Mouse (Mus musculus): ENCODE results near the gene C1galt1. TPM values are rescaled to one million over a fixed set of nuclear protein-coding genes. Genes with fewer than 3 reads are reported as not detected.

C1galt1 gene
- polyA plus RNA-seq, 1 experiment from 2014 or later, result 4.5 TPM

DNA sequence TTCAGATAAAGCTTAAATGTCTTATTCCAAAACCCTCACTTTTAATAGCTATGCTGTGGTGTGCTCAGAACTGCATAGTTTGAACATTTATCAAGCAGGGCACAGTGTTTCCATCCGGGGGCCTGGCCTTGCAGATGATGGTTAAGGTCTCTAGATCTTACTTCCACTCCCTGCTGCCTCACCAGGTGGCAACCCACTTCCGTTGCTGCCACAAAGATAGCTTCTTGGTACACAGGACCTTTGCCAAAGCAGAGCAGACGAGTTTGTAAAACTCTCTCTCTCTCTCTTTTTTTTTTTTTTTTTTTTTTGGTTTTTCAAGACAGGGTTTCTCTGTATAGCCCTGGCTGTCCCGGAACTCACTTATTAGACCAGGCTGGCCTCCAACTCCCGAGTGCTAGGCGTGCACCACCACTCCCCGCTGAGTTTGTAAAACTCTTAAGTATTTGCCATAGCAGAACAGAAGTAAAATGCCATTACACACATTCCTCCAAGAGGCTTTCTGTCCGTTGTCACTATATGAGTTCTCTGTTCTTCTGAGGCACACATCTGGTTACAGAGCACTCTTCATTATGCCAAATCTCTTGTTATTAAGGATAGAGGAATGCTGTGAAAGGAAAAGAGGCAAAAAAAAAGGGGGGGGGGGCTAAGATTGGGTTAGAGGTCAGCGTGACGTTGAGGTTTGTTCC is 773 bp upstream of the C1galt1 start:
- Histone ChIP-seq H3K4me1 (ENCODE audit: control insufficient read depth, insufficient read depth, low read length) (peaks cover 11% of the 10 kb centered on the region), H3K27me3 (ENCODE audit: control insufficient read depth, insufficient read depth, low read length) (no peaks in the 10 kb centered on the region), H3K4me2 (peak overlapping the region; percentile 68), H3K9ac (ENCODE audit: low read depth, low read length) (peak overlapping the region; percentile 94), H3K36me3 (ENCODE audit: control insufficient read depth, insufficient read depth, low read length) (no peaks in the 10 kb centered on the region), H3K27ac (ENCODE audit: low read depth, low read length) (peak overlapping the region; percentile 54; the same call in 1 of the 2 replicates), H3K4me3 (ENCODE audit: low read depth, low read length) (peak overlapping the region; percentile 87), H3K9me3 (replicated peaks; ENCODE audit: control insufficient read depth, low read length) (no peaks in the 10 kb centered on the region)
- no peak for ATAC-seq (replicated peaks; ENCODE audit: insufficient number of reproducible peaks, low FRiP score, low TSS enrichment)
- 61% methylated on average over 10 of the region's 10 CpGs for WGBS (ENCODE audit: insufficient replicate concordance)

DNA sequence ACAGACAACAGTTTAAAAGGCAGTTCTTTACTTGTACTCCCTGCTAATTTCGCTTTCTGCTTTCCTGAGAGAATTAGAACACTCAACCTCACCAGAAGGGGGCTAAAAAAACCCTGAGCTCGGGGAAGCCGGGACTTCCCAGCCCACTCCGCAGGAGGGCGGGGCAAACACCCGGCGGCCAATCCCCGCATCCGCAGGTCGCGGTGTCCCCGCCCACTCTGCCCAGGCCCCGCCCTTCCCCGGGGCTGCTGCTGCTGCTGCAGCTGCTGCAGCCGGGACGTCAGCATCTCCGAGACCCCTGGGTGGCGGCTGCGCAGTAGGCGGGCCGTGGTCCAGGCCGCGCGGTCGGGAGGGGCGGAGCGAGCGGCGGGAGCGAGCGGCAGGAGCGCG is 235 bp upstream of the C1galt1 start:
- peak overlapping the region; percentile 95 for H3K27ac ChIP-seq (ENCODE audit: low read depth, low read length)
- H3K27me3 ChIP-seq (ENCODE audit: control insufficient read depth, insufficient read depth, low read length), result no peaks in the 10 kb centered on the region
- peak overlapping the region; percentile 87 for H3K4me3 ChIP-seq (ENCODE audit: low read depth, low read length)
- ATAC-seq (replicated peaks; ENCODE audit: insufficient number of reproducible peaks, low FRiP score, low TSS enrichment), result peak; percentile 100
- H3K9me3 ChIP-seq (replicated peaks; ENCODE audit: control insufficient read depth, low read length), result no peaks in the 10 kb centered on the region
- no peaks in the 10 kb centered on the region for H3K36me3 ChIP-seq (ENCODE audit: control insufficient read depth, insufficient read depth, low read length)
- 2% methylated on average over 18 of the region's 33 CpGs for WGBS (ENCODE audit: insufficient replicate concordance)
- peaks cover 11% of the 10 kb centered on the region for H3K4me1 ChIP-seq (ENCODE audit: control insufficient read depth, insufficient read depth, low read length)
- H3K4me2 ChIP-seq, result peak overlapping the region; percentile 68
- peak overlapping the region; percentile 94 for H3K9ac ChIP-seq (ENCODE audit: low read depth, low read length)

DNA sequence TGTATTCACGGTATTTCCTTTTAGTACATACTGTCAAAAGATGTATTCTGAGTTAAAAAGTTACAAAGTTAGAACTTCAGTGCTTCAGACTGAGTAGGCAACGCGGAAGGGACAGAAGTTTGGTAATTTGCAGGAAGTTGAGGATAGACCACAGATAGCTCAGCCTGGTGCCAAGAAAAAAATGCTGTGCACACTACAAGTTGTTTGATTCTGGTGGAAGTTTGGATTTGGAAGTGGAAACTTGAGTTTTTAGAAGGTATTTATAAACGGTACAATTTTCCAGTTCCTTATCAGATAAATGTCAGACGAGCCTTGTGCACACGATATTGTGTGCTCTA is 1.0 kb downstream of the C1galt1 start:
- Histone ChIP-seq H3K36me3 (ENCODE audit: control insufficient read depth, insufficient read depth, low read length) (no peaks in the 10 kb centered on the region), H3K9me3 (replicated peaks; ENCODE audit: control insufficient read depth, low read length) (no peaks in the 10 kb centered on the region), H3K9ac (ENCODE audit: low read depth, low read length) (peak overlapping the region; percentile 36; the same call in 1 of the 2 replicates), H3K27me3 (ENCODE audit: control insufficient read depth, insufficient read depth, low read length) (no peaks in the 10 kb centered on the region), H3K4me3 (ENCODE audit: low read depth, low read length) (peak overlapping the region; percentile 87), H3K27ac (ENCODE audit: low read depth, low read length) (no peak overlapping the region), H3K4me2 (peak overlapping the region; percentile 68), H3K4me1 (ENCODE audit: control insufficient read depth, insufficient read depth, low read length) (peaks cover 11% of the 10 kb centered on the region)
- ATAC-seq (replicated peaks; ENCODE audit: insufficient number of reproducible peaks, low FRiP score, low TSS enrichment), result no peak
- WGBS (ENCODE audit: insufficient replicate concordance), result 9% methylated on average over 6 of the region's 6 CpGs

DNA sequence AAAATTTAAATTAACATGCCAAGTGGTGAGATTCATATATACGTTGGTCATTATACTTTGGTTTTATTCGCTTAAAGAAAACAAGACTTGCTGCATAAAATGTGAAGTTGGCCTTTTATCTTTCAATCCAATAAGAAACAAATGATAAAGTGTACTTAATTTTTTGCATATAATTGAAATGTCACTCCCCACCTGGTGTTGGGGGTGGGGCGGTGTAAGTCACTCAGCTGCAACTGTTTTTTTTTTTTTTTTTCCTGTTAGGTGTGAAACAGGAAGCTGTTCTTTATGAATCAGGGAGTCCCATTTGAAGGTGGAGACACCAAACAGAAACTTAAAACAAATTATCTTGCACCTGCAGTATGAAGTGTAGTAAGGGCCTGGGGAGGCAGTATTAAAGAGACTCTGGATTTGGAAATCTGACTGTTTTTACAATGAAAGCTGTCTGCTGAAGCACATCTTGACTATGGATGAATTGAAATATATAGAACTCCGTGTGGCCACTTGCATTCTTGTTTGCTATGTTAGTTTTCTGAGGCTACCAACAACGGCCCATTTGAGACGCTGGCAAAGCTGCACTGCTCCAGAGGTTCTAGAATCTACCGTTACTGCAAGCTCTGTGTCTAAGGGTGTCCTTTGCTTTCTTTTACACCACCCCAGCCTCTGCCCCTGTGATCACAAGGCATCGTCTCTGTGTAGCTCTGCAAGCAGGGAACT is 2.2 kb downstream of the C1galt1 start:
- H3K9ac ChIP-seq (ENCODE audit: low read depth, low read length), result peak overlapping the region; percentile 24; the same call in 1 of the 2 replicates
- 73% methylated on average over 8 of the region's 8 CpGs for WGBS (ENCODE audit: insufficient replicate concordance)
- no peaks in the 10 kb centered on the region for H3K9me3 ChIP-seq (replicated peaks; ENCODE audit: control insufficient read depth, low read length)
- no peaks in the 10 kb centered on the region for H3K27me3 ChIP-seq (ENCODE audit: control insufficient read depth, insufficient read depth, low read length)
- ATAC-seq (replicated peaks; ENCODE audit: insufficient number of reproducible peaks, low FRiP score, low TSS enrichment), result no peak
- no peak overlapping the region for H3K27ac ChIP-seq (ENCODE audit: low read depth, low read length)
- no peaks in the 10 kb centered on the region for H3K36me3 ChIP-seq (ENCODE audit: control insufficient read depth, insufficient read depth, low read length)
- peaks cover 11% of the 10 kb centered on the region for H3K4me1 ChIP-seq (ENCODE audit: control insufficient read depth, insufficient read depth, low read length)
- H3K4me3 ChIP-seq (ENCODE audit: low read depth, low read length), result no peak overlapping the region
- peak overlapping the region; percentile 47 for H3K4me2 ChIP-seq

DNA sequence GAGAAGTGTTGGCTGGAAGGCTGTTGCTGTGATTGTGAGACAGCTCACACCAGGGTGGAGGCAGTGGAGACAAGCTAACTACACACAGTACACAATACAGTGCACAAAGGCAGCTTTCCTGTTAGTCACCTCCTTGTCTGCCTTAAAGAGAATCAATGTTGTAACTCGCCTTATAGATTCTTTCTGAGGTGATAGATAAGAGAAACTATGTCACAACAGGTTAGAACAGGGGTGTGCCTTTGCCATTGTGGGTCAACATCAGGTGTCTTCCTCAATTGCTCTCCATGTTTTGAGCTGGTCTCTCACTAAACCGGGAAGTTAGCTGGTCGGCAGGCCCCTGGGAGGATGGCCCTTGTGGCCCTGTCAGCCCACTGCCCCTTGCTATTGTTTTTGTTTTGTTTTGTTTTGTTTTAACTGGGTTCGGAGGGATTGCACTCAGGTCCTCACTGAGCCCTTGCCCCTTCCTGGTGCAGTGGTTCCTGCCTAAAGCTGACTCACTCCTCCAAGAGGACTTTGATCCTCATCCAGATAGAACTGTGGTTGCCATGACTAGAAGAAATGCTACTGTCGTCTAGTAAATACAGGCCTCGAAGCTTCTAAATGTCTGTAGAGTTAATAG is 3.4 kb downstream of the C1galt1 start:
- no peaks in the 10 kb centered on the region for H3K36me3 ChIP-seq (ENCODE audit: control insufficient read depth, insufficient read depth, low read length)
- no peak overlapping the region for H3K27ac ChIP-seq (ENCODE audit: low read depth, low read length)
- no peak for ATAC-seq (replicated peaks; ENCODE audit: insufficient number of reproducible peaks, low FRiP score, low TSS enrichment)
- peaks cover 11% of the 10 kb centered on the region for H3K4me1 ChIP-seq (ENCODE audit: control insufficient read depth, insufficient read depth, low read length)
- no peaks in the 10 kb centered on the region for H3K9me3 ChIP-seq (replicated peaks; ENCODE audit: control insufficient read depth, low read length)
- H3K4me2 ChIP-seq, result no peak overlapping the region
- 46% methylated on average over 6 of the region's 6 CpGs for WGBS (ENCODE audit: insufficient replicate concordance)
- no peak overlapping the region for H3K4me3 ChIP-seq (ENCODE audit: low read depth, low read length)
- H3K27me3 ChIP-seq (ENCODE audit: control insufficient read depth, insufficient read depth, low read length), result no peaks in the 10 kb centered on the region
- H3K9ac ChIP-seq (ENCODE audit: low read depth, low read length), result no peak overlapping the region

DNA sequence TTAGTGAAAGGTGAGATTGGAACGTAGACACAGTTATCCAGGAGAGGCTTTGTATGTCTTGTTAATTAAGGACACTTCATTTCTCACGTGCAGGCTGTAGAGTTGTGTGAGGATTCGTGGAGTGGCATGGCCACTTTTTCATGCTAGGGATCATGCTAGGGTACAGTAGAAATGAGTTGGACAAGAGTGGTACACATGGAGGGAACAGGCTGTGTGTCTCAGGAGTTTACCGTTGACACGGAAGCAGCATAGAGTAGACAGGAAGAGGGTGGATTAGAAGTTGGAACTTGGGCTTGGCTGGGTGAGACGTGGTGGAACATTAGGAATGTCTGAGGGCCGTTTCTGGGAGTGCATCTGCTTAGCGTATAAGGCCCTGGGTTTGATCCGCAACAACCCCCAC is 4.1 kb downstream of the C1galt1 start:
- Histone ChIP-seq H3K9ac (ENCODE audit: low read depth, low read length) (no peak overlapping the region), H3K36me3 (ENCODE audit: control insufficient read depth, insufficient read depth, low read length) (no peaks in the 10 kb centered on the region), H3K4me3 (ENCODE audit: low read depth, low read length) (no peak overlapping the region), H3K4me1 (ENCODE audit: control insufficient read depth, insufficient read depth, low read length) (peaks cover 11% of the 10 kb centered on the region), H3K4me2 (no peak overlapping the region), H3K9me3 (replicated peaks; ENCODE audit: control insufficient read depth, low read length) (no peaks in the 10 kb centered on the region), H3K27me3 (ENCODE audit: control insufficient read depth, insufficient read depth, low read length) (no peaks in the 10 kb centered on the region), H3K27ac (ENCODE audit: low read depth, low read length) (no peak overlapping the region)
- no peak for ATAC-seq (replicated peaks; ENCODE audit: insufficient number of reproducible peaks, low FRiP score, low TSS enrichment)
- WGBS (ENCODE audit: insufficient replicate concordance), result 74% methylated on average over 9 of the region's 9 CpGs

DNA sequence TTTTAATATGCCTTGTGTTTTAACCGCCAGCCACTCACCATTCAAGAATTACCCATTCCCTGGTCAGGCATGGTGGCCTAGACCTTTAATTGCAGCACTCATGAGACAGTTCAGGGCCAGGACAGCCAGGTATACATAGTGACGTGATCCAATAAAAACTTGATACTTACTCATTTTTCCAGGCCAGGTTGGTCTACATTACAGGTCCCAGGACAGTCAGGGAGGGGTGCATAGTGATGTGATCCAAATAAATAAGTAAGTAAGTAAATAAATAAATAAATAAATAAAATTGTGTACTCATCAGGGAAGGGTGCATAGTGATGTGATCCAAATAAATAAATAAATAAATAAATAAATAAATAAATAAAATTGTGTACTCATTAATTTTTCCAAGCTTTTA is 6.4 kb downstream of the C1galt1 start:
- peaks cover 11% of the 10 kb centered on the region for H3K4me1 ChIP-seq (ENCODE audit: control insufficient read depth, insufficient read depth, low read length)
- no peaks in the 10 kb centered on the region for H3K36me3 ChIP-seq (ENCODE audit: control insufficient read depth, insufficient read depth, low read length)
- no peak for ATAC-seq (replicated peaks; ENCODE audit: insufficient number of reproducible peaks, low FRiP score, low TSS enrichment)
- no peak overlapping the region for H3K27ac ChIP-seq (ENCODE audit: low read depth, low read length)
- 89% methylated on average over 2 of the region's 2 CpGs for WGBS (ENCODE audit: insufficient replicate concordance)
- H3K4me2 ChIP-seq, result no peak overlapping the region
- H3K27me3 ChIP-seq (ENCODE audit: control insufficient read depth, insufficient read depth, low read length), result no peaks in the 10 kb centered on the region
- no peak overlapping the region for H3K4me3 ChIP-seq (ENCODE audit: low read depth, low read length)
- H3K9ac ChIP-seq (ENCODE audit: low read depth, low read length), result no peak overlapping the region
- no peaks in the 10 kb centered on the region for H3K9me3 ChIP-seq (replicated peaks; ENCODE audit: control insufficient read depth, low read length)

DNA sequence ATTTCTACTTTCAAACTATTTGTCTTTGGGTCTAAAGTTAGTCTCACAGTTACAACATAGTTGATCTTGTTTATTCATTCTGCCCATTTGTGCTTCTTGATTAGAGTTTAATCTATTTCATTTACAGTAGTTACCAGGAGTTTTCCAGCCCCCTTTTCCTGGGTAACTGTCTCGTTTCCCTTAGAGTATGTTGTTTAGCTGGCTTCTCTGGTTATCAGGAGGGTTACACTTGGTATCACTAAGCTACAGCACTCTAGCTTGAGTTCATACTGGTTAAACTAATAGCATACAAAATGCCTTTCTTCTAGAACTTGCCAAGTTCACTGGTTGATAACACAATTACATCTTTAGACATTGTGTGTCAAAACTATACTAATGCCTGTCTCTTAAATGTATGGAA is 8.3 kb downstream of the C1galt1 start:
- H3K9me3 ChIP-seq (replicated peaks; ENCODE audit: control insufficient read depth, low read length), result no peaks in the 10 kb centered on the region
- no peak for ATAC-seq (replicated peaks; ENCODE audit: insufficient number of reproducible peaks, low FRiP score, low TSS enrichment)
- no peaks in the 10 kb centered on the region for H3K27me3 ChIP-seq (ENCODE audit: control insufficient read depth, insufficient read depth, low read length)
- 14% methylated on average over 1 of the region's 1 CpGs for WGBS (ENCODE audit: insufficient replicate concordance)
- no peak overlapping the region for H3K4me3 ChIP-seq (ENCODE audit: low read depth, low read length)
- H3K4me1 ChIP-seq (ENCODE audit: control insufficient read depth, insufficient read depth, low read length), result peaks cover 14% of the 10 kb centered on the region
- H3K4me2 ChIP-seq, result no peak overlapping the region
- H3K36me3 ChIP-seq (ENCODE audit: control insufficient read depth, insufficient read depth, low read length), result no peaks in the 10 kb centered on the region
- no peak overlapping the region for H3K9ac ChIP-seq (ENCODE audit: low read depth, low read length)
- no peak overlapping the region for H3K27ac ChIP-seq (ENCODE audit: low read depth, low read length)
